Mouse (Mus musculus): Measurements from ENCODE around the gene Slc25a39. TPM values are rescaled to one million over a fixed set of nuclear protein-coding genes. Genes with fewer than 3 reads are reported as not detected.

Gene Slc25a39
- polyA plus RNA-seq, 1 experiment from 2014 or later = 376 TPM

DNA sequence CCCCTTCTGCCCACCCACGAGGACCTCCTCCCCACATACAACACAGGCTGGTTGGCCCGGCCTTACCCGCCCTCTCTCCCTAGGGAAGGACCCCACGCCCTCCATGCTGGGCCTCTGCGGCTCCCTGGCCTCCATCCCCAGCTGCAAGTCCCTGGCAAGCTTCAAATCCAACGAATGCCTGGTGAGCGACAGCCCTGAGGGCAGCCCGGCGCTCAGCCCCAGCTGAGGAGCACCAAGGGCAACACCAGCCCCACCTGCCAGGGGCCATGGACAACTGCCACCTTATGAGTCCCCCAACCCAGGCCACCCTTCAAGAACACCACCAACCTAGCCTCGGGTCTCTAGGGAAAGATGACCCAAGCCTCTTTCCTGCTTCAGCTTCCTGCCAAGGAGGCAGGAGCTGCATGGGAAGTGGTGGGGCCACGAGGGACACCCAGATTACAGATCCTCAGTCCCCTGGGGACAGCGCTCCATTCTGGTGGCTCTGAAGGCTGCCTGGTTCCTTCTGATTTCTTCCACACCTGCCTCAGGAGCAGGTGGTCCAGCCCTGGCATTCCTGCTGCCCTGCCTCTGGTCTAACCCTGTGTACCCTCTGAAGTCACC lies 5.7 kb downstream of the Slc25a39 start:
- Histone ChIP-seq H3K27ac (ENCODE audit: low read length) (no peak overlapping the region), H3K9ac (ENCODE audit: low read depth, low read length) (no peak overlapping the region), H3K4me3 (ENCODE audit: low read length) (no peak overlapping the region), H3K4me1 (ENCODE audit: control insufficient read depth, insufficient read depth, low read length) (peaks cover 46% of the 10 kb centered on the region), H3K27me3 (replicated peaks; ENCODE audit: control insufficient read depth, insufficient read depth, low read length) (peaks cover 21% of the 10 kb centered on the region), H3K9me3 (ENCODE audit: control insufficient read depth, low read length) (no peaks in the 10 kb centered on the region), H3K4me2 (ENCODE audit: low read depth, low read length) (no peak overlapping the region), H3K36me3 (ENCODE audit: control insufficient read depth, insufficient read depth, low read length) (peaks cover 9% of the 10 kb centered on the region; the same call in 1 of the 2 replicates)
- 68% methylated on average over 12 of the region's 12 CpGs for WGBS
- no peak for ATAC-seq

DNA sequence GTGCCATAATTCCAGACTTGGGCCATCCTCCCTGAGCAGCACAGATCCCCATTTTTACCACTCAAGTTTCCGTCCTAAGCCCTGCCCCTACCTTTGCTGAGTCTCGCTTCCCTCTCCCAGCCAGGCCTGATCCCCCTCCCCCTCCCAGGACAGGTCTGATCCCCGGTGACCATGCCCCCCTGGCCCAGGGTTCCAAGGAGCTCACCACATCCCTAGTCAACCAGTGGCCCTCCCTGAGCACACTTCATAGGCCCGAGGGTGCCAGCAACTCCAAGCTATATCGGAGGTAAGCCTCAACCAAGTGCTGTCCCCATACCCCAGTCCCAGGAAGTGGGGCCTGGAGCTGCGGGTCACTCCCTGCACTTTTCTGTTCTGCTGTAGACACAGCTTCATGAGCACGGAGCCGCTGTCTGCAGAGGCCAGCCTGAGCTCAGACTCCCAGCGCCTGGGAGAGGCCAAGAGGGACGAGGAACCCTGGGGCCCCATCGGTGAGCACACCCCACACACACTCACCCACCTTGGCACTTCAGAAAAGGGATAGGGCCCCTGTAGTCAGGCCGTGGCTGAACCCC lies 7.1 kb downstream of the Slc25a39 start:
- Histone ChIP-seq H3K9ac (ENCODE audit: low read depth, low read length) (no peak overlapping the region), H3K9me3 (ENCODE audit: control insufficient read depth, low read length) (no peaks in the 10 kb centered on the region), H3K27ac (ENCODE audit: low read length) (no peak overlapping the region), H3K4me3 (ENCODE audit: low read length) (no peak overlapping the region), H3K27me3 (replicated peaks; ENCODE audit: control insufficient read depth, insufficient read depth, low read length) (peaks cover 23% of the 10 kb centered on the region), H3K4me1 (ENCODE audit: control insufficient read depth, insufficient read depth, low read length) (peaks cover 36% of the 10 kb centered on the region), H3K36me3 (ENCODE audit: control insufficient read depth, insufficient read depth, low read length) (peaks cover 9% of the 10 kb centered on the region; the same call in 1 of the 2 replicates), H3K4me2 (ENCODE audit: low read depth, low read length) (no peak overlapping the region)
- 0 out of 2 replicates have a peak, but pooled peaks have one; percentile 14 for ATAC-seq
- 25% methylated on average over 12 of the region's 12 CpGs for WGBS

DNA sequence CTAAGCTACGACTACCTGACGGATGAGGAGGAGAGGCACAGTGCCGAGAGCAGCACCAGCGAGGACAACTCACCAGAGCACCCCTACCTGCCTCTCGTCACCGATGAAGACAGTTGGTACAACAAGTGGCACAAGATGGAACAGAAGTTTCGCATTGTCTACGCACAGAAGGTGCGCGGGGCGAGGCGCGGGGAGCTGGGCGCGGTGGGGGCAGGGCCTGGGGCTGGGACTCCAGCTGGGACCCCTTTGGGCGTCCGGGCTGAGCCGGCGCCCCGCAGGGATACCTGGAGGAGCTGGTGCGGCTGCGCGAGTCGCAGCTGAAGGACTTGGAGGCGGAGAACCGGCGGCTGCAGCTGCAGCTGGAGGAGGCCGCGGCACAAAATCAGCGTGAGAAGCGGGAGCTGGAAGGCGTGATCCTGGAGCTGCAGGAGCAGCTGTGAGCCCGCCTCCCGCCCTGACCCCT lies 8.1 kb downstream of the Slc25a39 start:
- ATAC-seq = no peak

DNA sequence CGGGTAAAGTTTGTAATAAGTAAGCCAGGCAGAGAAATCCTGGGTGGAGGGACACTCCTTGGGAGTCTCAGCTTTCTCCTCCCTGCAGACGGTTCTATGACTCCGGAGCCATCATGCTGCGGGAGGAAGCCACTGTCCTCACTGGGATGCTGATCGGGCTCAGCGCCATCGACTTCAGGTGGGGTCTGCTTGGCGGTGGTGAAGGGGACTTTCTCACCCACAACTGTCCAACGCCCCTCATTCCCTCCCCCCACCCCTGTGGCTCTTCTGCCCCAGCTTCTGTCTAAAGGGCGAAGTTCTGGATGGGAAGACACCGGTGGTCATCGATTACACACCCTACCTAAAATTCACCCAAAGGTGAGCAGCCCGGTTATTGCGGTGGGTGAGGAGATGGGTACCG lies 8.6 kb downstream of the Slc25a39 start:
- peak overlapping the region; percentile 74 for H3K4me2 ChIP-seq (ENCODE audit: low read depth, low read length)
- WGBS = 17% methylated on average over 15 of the region's 15 CpGs
- no peaks in the 10 kb centered on the region for H3K9me3 ChIP-seq (ENCODE audit: control insufficient read depth, low read length)
- H3K36me3 ChIP-seq (ENCODE audit: control insufficient read depth, insufficient read depth, low read length) = peaks cover 3% of the 10 kb centered on the region; the same call in 1 of the 2 replicates
- no peak overlapping the region for H3K27ac ChIP-seq (ENCODE audit: low read length)
- ATAC-seq = no peak
- H3K4me1 ChIP-seq (ENCODE audit: control insufficient read depth, insufficient read depth, low read length) = peaks cover 29% of the 10 kb centered on the region
- peaks cover 23% of the 10 kb centered on the region for H3K27me3 ChIP-seq (replicated peaks; ENCODE audit: control insufficient read depth, insufficient read depth, low read length)
- peak overlapping the region; percentile 39; the same call in 1 of the 2 replicates for H3K4me3 ChIP-seq (ENCODE audit: low read length)
- H3K9ac ChIP-seq (ENCODE audit: low read depth, low read length) = no peak overlapping the region

More for the DNA sequence above, 8.1 kb downstream of the Slc25a39 start:
- H3K4me3 ChIP-seq (ENCODE audit: low read length) = peak overlapping the region; percentile 39
- no peaks in the 10 kb centered on the region for H3K9me3 ChIP-seq (ENCODE audit: control insufficient read depth, low read length)
- H3K27me3 ChIP-seq (replicated peaks; ENCODE audit: control insufficient read depth, insufficient read depth, low read length) = peaks cover 23% of the 10 kb centered on the region
- H3K4me2 ChIP-seq (ENCODE audit: low read depth, low read length) = peak overlapping the region; percentile 74
- peaks cover 27% of the 10 kb centered on the region for H3K4me1 ChIP-seq (ENCODE audit: control insufficient read depth, insufficient read depth, low read length)
- peak overlapping the region; percentile 55 for H3K9ac ChIP-seq (ENCODE audit: low read depth, low read length)
- 2% methylated on average over 34 of the region's 34 CpGs for WGBS
- H3K27ac ChIP-seq (ENCODE audit: low read length) = no peak overlapping the region
- peaks cover 5% of the 10 kb centered on the region; the same call in 1 of the 2 replicates for H3K36me3 ChIP-seq (ENCODE audit: control insufficient read depth, insufficient read depth, low read length)

- Histone ChIP-seq H3K4me2 (ENCODE audit: low read depth, low read length) (no peak overlapping the region), H3K9ac (ENCODE audit: low read depth, low read length) (no peak overlapping the region), H3K9me3 (ENCODE audit: control insufficient read depth, low read length) (no peaks in the 10 kb centered on the region), H3K4me3 (ENCODE audit: low read length) (no peak overlapping the region), H3K27me3 (replicated peaks; ENCODE audit: control insufficient read depth, insufficient read depth, low read length) (peaks cover 23% of the 10 kb centered on the region), H3K36me3 (ENCODE audit: control insufficient read depth, insufficient read depth, low read length) (no peaks in the 10 kb centered on the region; the same call in 1 of the 2 replicates), H3K27ac (ENCODE audit: low read length) (no peak overlapping the region), H3K4me1 (ENCODE audit: control insufficient read depth, insufficient read depth, low read length) (peaks cover 38% of the 10 kb centered on the region)
- WGBS = 71% methylated on average over 20 of the region's 20 CpGs
- 0 out of 2 replicates have a peak, but pooled peaks have one; percentile 32 for ATAC-seq
Observed at GRCm38 (mm10) chr11:102398007-102398825, 9.5 kb downstream of the Slc25a39 start.

DNA sequence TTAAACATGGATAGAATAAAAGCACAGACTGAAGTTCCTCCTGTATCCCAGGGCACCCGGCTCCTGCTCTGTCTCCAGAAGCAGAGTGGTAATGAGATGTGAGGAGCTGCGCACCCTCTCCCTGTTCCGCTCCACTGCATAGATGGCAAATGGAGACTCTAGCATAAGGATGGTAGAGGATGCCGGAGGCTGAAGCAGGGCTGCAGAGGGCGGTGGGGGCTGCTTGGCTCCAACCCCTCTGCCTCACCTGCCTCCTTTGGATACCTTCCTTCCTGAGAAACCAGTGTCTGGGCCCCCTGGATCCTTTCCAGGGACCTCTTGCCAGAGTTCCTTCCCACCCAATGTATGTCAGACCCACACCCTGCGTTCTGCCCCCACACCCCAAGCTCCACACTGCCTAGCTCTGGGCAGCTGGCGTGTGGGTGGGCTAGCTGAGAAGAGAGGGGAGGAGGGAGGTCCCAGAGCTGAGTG lies 11.0 kb downstream of the Slc25a39 start:
- Histone ChIP-seq H3K27me3 (replicated peaks; ENCODE audit: control insufficient read depth, insufficient read depth, low read length) (peaks cover 23% of the 10 kb centered on the region), H3K4me1 (ENCODE audit: control insufficient read depth, insufficient read depth, low read length) (peaks cover 45% of the 10 kb centered on the region), H3K36me3 (ENCODE audit: control insufficient read depth, insufficient read depth, low read length) (no peaks in the 10 kb centered on the region), H3K9me3 (ENCODE audit: control insufficient read depth, low read length) (no peaks in the 10 kb centered on the region), H3K9ac (ENCODE audit: low read depth, low read length) (no peak overlapping the region), H3K27ac (ENCODE audit: low read length) (no peak overlapping the region), H3K4me2 (ENCODE audit: low read depth, low read length) (no peak overlapping the region), H3K4me3 (ENCODE audit: low read length) (no peak overlapping the region)
- ATAC-seq = no peak
- WGBS = 75% methylated on average over 7 of the region's 7 CpGs

GRCm38 (mm10) chr11:102396263-102396662 lies 11.5 kb downstream of the Slc25a39 start:
- no peak overlapping the region for H3K4me3 ChIP-seq (ENCODE audit: low read length)
- H3K27me3 ChIP-seq (replicated peaks; ENCODE audit: control insufficient read depth, insufficient read depth, low read length) = peaks cover 23% of the 10 kb centered on the region
- ATAC-seq = no peak
- no peaks in the 10 kb centered on the region for H3K36me3 ChIP-seq (ENCODE audit: control insufficient read depth, insufficient read depth, low read length)
- no peak overlapping the region for H3K9ac ChIP-seq (ENCODE audit: low read depth, low read length)
- H3K4me2 ChIP-seq (ENCODE audit: low read depth, low read length) = no peak overlapping the region
- H3K27ac ChIP-seq (ENCODE audit: low read length) = no peak overlapping the region
- peaks cover 45% of the 10 kb centered on the region for H3K4me1 ChIP-seq (ENCODE audit: control insufficient read depth, insufficient read depth, low read length)
- 53% methylated on average over 6 of the region's 6 CpGs for WGBS
- H3K9me3 ChIP-seq (ENCODE audit: control insufficient read depth, low read length) = no peaks in the 10 kb centered on the region

- peaks cover 37% of the 10 kb centered on the region for H3K4me1 ChIP-seq (ENCODE audit: control insufficient read depth, insufficient read depth, low read length)
- H3K4me3 ChIP-seq (ENCODE audit: low read length) = no peak overlapping the region
- H3K9ac ChIP-seq (ENCODE audit: low read depth, low read length) = no peak overlapping the region
- no peak overlapping the region for H3K27ac ChIP-seq (ENCODE audit: low read length)
- no peak for ATAC-seq
- H3K27me3 ChIP-seq (replicated peaks; ENCODE audit: control insufficient read depth, insufficient read depth, low read length) = peaks cover 23% of the 10 kb centered on the region
- H3K9me3 ChIP-seq (ENCODE audit: control insufficient read depth, low read length) = no peaks in the 10 kb centered on the region
- H3K36me3 ChIP-seq (ENCODE audit: control insufficient read depth, insufficient read depth, low read length) = no peaks in the 10 kb centered on the region
- H3K4me2 ChIP-seq (ENCODE audit: low read depth, low read length) = no peak overlapping the region
- 11% methylated on average over 5 of the region's 5 CpGs for WGBS
Observed at GRCm38 (mm10) chr11:102395250-102395649, 12.5 kb downstream of the Slc25a39 start.
